Mouse (Mus musculus) liver, postnatal 0 days (tissue): Measurements from ENCODE around the gene Nup210l. TPM values are rescaled to one million over a fixed set of nuclear protein-coding genes. Genes with fewer than 3 reads are reported as not detected.

ENCODE experiments used
- ATAC-seq: fragments of 200-750 bp; cut with Nextera tagmentation; 2 replicates; pipeline ENCODE4 v1.8.0; 2017; ENCODE audit warnings: mild to moderate bottlenecking, moderate library complexity
- DNase-seq: peaks from one replicate; pipeline ENCODE4 v3.0.0-alpha.2; 2016
- H3K27ac ChIP-seq: fragments of 300-500 bp; sonication (generic); 2 replicates; pipeline ENCODE4 v1.5.1; 2014; ENCODE audit warnings: antibody characterized with exemption, moderate library complexity, mild to moderate bottlenecking, low read depth
- H3K27me3 ChIP-seq: fragments of 300-500 bp; sonication (generic); 2 replicates; pipeline ENCODE4 v1.6.1; 2014; ENCODE audit warnings: low read length, control low read depth, mixed read lengths; ENCODE audit not compliant: insufficient read depth
- H3K36me3 ChIP-seq: fragments of 300-500 bp; sonication (generic); replicated peaks from 2 replicates; pipeline ENCODE4 v1.6.1; 2014; ENCODE audit warnings: mild to moderate bottlenecking, control low read depth, low read length, moderate library complexity, mixed read lengths; ENCODE audit not compliant: insufficient read depth
- H3K4me1 ChIP-seq: fragments of 300-500 bp; sonication (generic); 2 replicates; pipeline ENCODE4 v1.6.1; 2014; ENCODE audit warnings: antibody characterized with exemption, mild to moderate bottlenecking, control low read depth; ENCODE audit not compliant: insufficient read depth
- H3K4me2 ChIP-seq: fragments of 300-500 bp; sonication (generic); 2 replicates; pipeline ENCODE4 v1.6.1; 2014; ENCODE audit warnings: low read depth, mild to moderate bottlenecking, low read length, moderate library complexity, mixed read lengths
- H3K4me3 ChIP-seq: fragments of 300-500 bp; sonication (generic); 2 replicates; pipeline ENCODE4 v1.5.1; 2014; ENCODE audit warnings: low read depth, low read length
- H3K9ac ChIP-seq: fragments of 300-500 bp; sonication (generic); replicated peaks from 2 replicates; pipeline ENCODE4 v1.6.1; 2014; ENCODE audit warnings: mild to moderate bottlenecking, moderate library complexity
- H3K9me3 ChIP-seq: fragments of 300-500 bp; sonication (generic); 2 replicates; pipeline ENCODE4 v1.6.1; 2016; ENCODE audit warnings: mild to moderate bottlenecking, control low read depth, low read length, mixed read lengths
- CTCF ChIP-seq: sonication (generic); IDR thresholded peaks from 2 replicates; pipeline ENCODE4 v1.5.1; 2016; ENCODE audit warnings: antibody characterized with exemption, low read depth
- EP300 ChIP-seq: IDR thresholded peaks from 2 replicates; pipeline ENCODE4 v1.6.1; 2016; ENCODE audit warnings: antibody characterized with exemption, low read depth, mild to moderate bottlenecking
- WGBS: fragments of 180-500 bp; shearing (Covaris S2); extraction: QIAGEN DNeasy Blood & Tissue Kit; methylation state at CpG from one replicate; pipeline ENCODE4 v1.1.7; 2014; ENCODE audit not compliant: insufficient replicate concordance; 5-methylcytosine and 5-hydroxymethylcytosine counted together
- polyA plus RNA-seq: library from polyadenylated mRNA; unstranded; fragments of >200 nt; fragmentation: Nextera tagmentation; extraction: Ambion mirVana; gene quantifications from 2 replicates; pipeline ENCODE4 v1.2.1, GENCODE M21; 2015

The Nup210l gene
- polyA plus RNA-seq, 1 experiment from 2014 or later, result 0.04 TPM

DNA sequence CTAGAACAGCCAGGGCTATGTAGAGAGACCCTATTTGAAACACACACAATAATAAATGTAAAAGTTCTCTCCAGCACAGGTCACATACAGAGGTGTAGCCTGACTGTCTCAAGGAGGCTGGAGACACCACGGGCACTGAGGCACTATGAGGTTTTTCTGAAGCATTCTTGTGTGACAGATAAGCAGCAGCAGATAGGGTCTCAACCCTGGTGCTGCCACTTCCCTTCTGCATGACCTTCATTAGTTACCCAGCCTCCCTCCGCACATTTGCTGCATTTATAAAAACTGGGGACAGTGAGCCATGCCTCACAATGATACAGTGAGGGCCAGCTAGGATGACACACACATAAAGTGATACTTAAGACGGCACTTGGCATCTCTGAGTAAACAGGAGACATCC, 119.0 kb downstream of the Nup210l start:
- DNase-seq, result no peak
- no peaks in the 10 kb centered on the region for H3K27me3 ChIP-seq
- ATAC-seq, result no peak

DNA sequence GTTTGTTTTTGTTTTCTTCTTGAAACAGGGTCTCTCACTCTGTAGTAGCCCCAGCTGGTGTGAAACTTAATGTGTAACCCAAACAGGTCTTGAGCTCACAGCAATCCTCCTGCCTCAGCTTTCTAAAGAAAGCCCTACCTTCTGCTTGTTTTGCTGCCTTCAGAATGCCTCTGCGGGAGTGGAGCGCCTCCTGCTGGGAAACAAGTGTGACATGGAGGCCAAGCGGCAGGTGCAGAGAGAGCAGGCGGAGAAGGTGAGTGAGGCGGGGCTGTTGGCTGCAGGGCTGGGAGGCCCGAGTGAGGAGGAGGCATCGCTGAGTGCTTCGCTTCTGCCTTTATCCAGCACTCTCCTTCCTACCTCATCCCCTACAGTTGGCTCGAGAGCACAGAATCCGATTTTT, 120.4 kb downstream of the Nup210l start:
- Histone ChIP-seq H3K27me3 (no peaks in the 10 kb centered on the region), H3K9ac (no peak overlapping the region), H3K27ac (no peak overlapping the region), H3K4me2 (no peak overlapping the region), H3K36me3 (no peaks in the 10 kb centered on the region), H3K4me1 (peaks cover 17% of the 10 kb centered on the region), H3K9me3 (peaks cover 3% of the 10 kb centered on the region; the same call in 1 of the 2 replicates), H3K4me3 (no peak overlapping the region)
- 78% methylated on average over 10 of the region's 10 CpGs for whole genome bisulfite sequencing
- ATAC-seq (no peak), DNase-seq (no peak)
- TF ChIP-seq CTCF (peak; percentile 34; the same call in 1 of the 2 replicates), EP300 (no peak)

More for the DNA sequence above, 119.0 kb downstream of the Nup210l start:
- Histone ChIP-seq H3K4me2 (no peak overlapping the region), H3K36me3 (no peaks in the 10 kb centered on the region), H3K4me1 (peaks cover 17% of the 10 kb centered on the region), H3K4me3 (no peak overlapping the region), H3K27ac (no peak overlapping the region), H3K9ac (no peak overlapping the region), H3K9me3 (no peaks in the 10 kb centered on the region)
- WGBS, result 40% methylated on average over 3 of the region's 3 CpGs
- TF ChIP-seq EP300, result no peak
- TF ChIP-seq CTCF, result no peak

- H3K27me3 ChIP-seq, result no peaks in the 10 kb centered on the region
- H3K9me3 ChIP-seq, result peaks cover 3% of the 10 kb centered on the region; the same call in 1 of the 2 replicates
- TF ChIP-seq EP300 (no peak), CTCF (no peak)
- no peak for DNase-seq
- peaks cover 15% of the 10 kb centered on the region; the same call in 1 of the 2 replicates for H3K4me1 ChIP-seq
- H3K27ac ChIP-seq, result peak overlapping the region; percentile 92
- peak overlapping the region; percentile 65 for H3K4me3 ChIP-seq
- WGBS, result 10% methylated on average over 8 of the region's 8 CpGs
- ATAC-seq, result no peak
- H3K4me2 ChIP-seq, result peak overlapping the region; percentile 78
- H3K36me3 ChIP-seq, result peaks cover 20% of the 10 kb centered on the region
- H3K9ac ChIP-seq, result peak overlapping the region; percentile 80; the same call in 1 of the 2 replicates
Measured at GRCm38 (mm10) chr3:90231075-90231474, 127.1 kb downstream of the Nup210l start.

DNA sequence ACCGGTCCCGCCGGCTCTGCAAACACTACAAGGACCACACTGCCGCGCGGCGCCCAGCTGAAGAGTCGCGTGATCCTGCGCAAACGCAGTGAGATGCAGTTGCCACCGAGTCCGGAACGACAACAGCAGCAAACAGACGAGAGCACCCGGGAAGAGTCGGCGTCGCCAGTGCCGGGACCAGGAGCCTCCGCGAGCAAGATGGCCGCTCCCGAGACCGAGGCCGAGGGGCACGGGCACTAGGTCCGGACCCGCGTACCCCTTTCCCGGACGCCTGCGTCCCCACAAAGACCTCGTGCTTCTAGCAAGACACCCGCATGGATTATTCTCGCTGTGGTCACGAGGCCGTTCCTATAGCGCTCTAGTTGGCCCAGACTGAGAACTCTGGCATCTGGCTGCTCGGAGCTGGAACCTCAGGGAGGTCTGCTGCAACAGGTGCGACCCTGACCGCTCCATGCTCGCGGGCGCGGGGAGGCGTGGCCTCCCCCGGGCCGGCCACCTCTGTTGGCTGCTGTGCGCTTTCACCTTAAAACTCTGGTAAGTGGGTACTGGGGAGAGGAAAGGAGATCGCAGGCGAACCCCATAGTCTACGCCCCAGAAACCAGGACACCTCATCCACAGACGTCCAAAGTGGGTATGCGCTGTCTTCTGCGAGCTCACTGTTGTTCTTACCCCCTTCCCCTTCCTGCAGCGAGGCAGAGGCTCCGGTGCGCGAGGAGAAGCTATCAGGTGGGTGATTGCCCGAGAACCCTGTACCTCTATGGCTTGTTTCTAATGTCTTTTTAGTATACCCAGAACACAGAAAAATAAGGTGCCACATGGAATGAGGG, 127.8 kb downstream of the Nup210l start, which contains the start of gene Jtb:
Jtb (plus strand) TSS at position 91 of the 827 bp plus-strand sequence.
- Histone ChIP-seq H3K4me1 (peaks cover 15% of the 10 kb centered on the region; the same call in 1 of the 2 replicates), H3K9me3 (peaks cover 3% of the 10 kb centered on the region; the same call in 1 of the 2 replicates), H3K27me3 (no peaks in the 10 kb centered on the region), H3K9ac (peak within 1 kb of the TSS; percentile 80), H3K4me2 (peak within 1 kb of the TSS; percentile 78), H3K4me3 (peak within 1 kb of the TSS; percentile 65), H3K36me3 (peaks cover 20% of the 10 kb centered on the region), H3K27ac (peak within 1 kb of the TSS; percentile 92)
- WGBS, result under 1% methylated on average over 61 of the region's 61 CpGs
- DNase-seq, result peak; percentile 91
- peak; percentile 98 for ATAC-seq
- peak; percentile 12; the same call in 1 of the 2 replicates for TF ChIP-seq CTCF
- TF ChIP-seq EP300, result no peak

DNA sequence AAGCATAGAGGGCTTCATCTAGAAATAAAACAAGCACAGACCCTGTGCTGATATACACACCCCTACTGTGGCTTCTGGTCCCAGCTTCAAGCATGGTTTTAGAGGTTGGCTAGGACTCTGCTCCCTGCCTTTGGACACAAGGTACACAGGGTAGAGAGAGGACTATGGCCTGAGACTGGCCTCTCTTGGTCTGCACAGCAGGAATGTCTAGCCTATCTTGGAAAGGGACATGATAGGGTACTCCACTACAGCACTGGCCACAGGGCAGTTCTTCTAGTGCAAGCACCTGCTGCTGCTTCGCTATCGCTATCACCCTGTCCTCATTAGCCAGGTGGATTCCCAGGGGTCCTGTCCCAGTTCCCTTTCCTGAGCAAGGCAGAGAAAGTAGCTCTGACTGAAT, 137.3 kb downstream of the Nup210l start:
- DNase-seq, result no peak
- Histone ChIP-seq H3K4me2 (no peak overlapping the region), H3K27me3 (no peaks in the 10 kb centered on the region), H3K36me3 (no peaks in the 10 kb centered on the region; the same call in 1 of the 2 replicates), H3K4me3 (no peak overlapping the region), H3K9me3 (no peaks in the 10 kb centered on the region), H3K27ac (no peak overlapping the region), H3K9ac (no peak overlapping the region), H3K4me1 (peaks cover 24% of the 10 kb centered on the region)
- TF ChIP-seq EP300 (no peak), CTCF (no peak)
- no peak for ATAC-seq
- 85% methylated on average over 2 of the region's 2 CpGs for WGBS

DNA sequence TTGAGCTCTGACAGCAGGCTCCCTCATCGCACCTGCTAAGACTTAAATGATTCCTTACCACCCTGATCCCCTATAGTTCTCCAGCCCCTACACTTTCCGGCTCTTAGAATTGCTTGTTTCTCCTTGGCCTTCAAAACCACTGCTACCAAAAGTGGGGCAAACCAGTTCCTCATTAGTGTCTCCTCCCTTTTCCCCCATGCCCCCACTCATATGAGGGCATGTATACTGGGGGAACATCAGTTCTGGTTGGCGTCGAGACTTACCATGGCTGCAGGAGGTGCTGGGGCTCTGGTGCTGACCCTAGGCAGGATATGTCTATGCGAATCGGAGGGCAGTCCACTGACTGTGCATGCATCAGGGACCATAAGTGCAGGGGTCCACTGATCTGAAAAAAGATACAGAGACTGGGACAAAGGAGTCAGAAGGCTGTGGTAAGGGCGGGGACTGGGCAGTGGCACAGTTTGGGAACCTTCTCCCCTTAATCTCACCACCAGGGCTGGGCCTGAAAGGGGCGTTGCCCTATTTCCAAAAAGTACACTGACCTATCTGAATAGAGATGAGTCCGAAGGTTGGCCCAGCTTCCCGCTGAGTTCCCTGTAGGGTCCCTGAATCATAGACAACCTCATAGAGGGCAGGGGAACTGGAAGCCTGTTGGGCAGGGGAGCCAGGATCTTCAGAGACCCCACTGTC, 137.9 kb downstream of the Nup210l start:
- DNase-seq (no peak), ATAC-seq (no peak)
- no peak for TF ChIP-seq CTCF
- TF ChIP-seq EP300, result no peak
- H3K9ac ChIP-seq, result no peak overlapping the region
- no peak overlapping the region for H3K4me2 ChIP-seq
- no peak overlapping the region for H3K4me3 ChIP-seq
- no peaks in the 10 kb centered on the region for H3K9me3 ChIP-seq
- H3K27ac ChIP-seq, result no peak overlapping the region
- WGBS, result 69% methylated on average over 10 of the region's 10 CpGs
- H3K4me1 ChIP-seq, result peaks cover 24% of the 10 kb centered on the region
- H3K27me3 ChIP-seq, result no peaks in the 10 kb centered on the region
- H3K36me3 ChIP-seq, result no peaks in the 10 kb centered on the region
